9 mouse cellular contexts compared by ENCODE assay signal in the genomic region with DNA sequence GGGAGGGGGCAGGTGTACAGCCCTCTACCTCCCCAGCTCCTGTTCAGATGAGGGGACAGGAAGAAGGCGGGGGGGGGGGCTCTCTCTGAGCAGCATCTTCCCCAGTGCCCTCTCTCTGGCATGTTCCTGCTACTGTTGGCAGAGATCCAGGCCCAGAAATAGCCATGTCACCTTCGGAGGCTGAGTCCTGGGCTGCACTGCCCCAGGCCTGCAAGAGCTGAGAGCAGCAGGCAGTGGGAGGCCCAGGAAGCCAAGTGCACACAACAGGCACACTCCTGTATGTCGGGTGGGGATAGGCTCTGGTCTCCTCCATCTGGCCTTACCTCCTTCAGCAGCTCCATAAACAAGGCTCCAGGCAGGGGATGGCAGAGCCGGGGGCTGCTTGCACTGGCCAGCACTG. TPM values are rescaled to one million over a fixed set of nuclear protein-coding genes. Genes with fewer than 3 reads are reported as not detected.
DNase-seq lines count a peak whose midpoint lies in the region; ATAC-seq and TF ChIP-seq lines count a peak whose summit lies in the region.
"Had no signal": no experiment of that assay in that cellular context is flagged by ENCODE, and none has a peak within 500 bp of the region (broad histone marks: within the 10 kb centered on the region; RNA-seq: fewer than 3 reads in every experiment).

No protein-coding gene starts in this region.

- peaks cover 19% of the 10 kb centered on the region for H3K4me1 ChIP-seq in liver, postnatal 0 days (ENCODE audit: insufficient read depth)
- peaks cover 33% of the 10 kb centered on the region for H3K4me1 ChIP-seq in liver, embryonic 11.5 days (replicated peaks; ENCODE audit: control insufficient read depth, insufficient read depth, low read length)
- peaks cover 26% of the 10 kb centered on the region for H3K4me1 ChIP-seq in forebrain, embryonic 13.5 days
- H3K4me1 ChIP-seq in hindbrain, embryonic 15.5 days (replicated peaks): peaks cover 19% of the 10 kb centered on the region
- H3K4me1 ChIP-seq in neural tube, embryonic 14.5 days (ENCODE audit: control insufficient read depth, insufficient read depth, low read length): peaks cover 9% of the 10 kb centered on the region

- no peak overlapping the region for H3K27ac ChIP-seq in liver, postnatal 0 days (ENCODE audit: low read depth)
- no peak overlapping the region for H3K27ac ChIP-seq in liver, embryonic 11.5 days (ENCODE audit: low read depth, low read length)
- peak overlapping the region; percentile 70 for H3K27ac ChIP-seq in forebrain, embryonic 13.5 days
- H3K27ac ChIP-seq in hindbrain, embryonic 15.5 days (replicated peaks): 0 out of 2 replicates have a peak overlapping the region, but pooled peaks have one; percentile 37
- H3K27ac ChIP-seq in neural tube, embryonic 14.5 days (ENCODE audit: low read depth, low read length): no peak overlapping the region

- H3K27me3 ChIP-seq in liver, postnatal 0 days (ENCODE audit: insufficient read depth, low read length): no peaks in the 10 kb centered on the region
- peaks cover 8% of the 10 kb centered on the region; the same call in 1 of the 2 replicates for H3K27me3 ChIP-seq in liver, embryonic 11.5 days (replicated peaks; ENCODE audit: control insufficient read depth, insufficient read depth, low read length)
- 0 out of 2 replicates have a peak, but pooled peaks cover 7% of the 10 kb centered on the region for H3K27me3 ChIP-seq in forebrain, embryonic 13.5 days
- 0 out of 2 replicates have a peak, but pooled peaks cover 8% of the 10 kb centered on the region for H3K27me3 ChIP-seq in hindbrain, embryonic 15.5 days
- H3K27me3 ChIP-seq in neural tube, embryonic 14.5 days (ENCODE audit: control insufficient read depth, insufficient read depth, low read length): no peaks in the 10 kb centered on the region

- H3K4me2 ChIP-seq in liver, postnatal 0 days (ENCODE audit: low read depth, low read length): no peak overlapping the region
- H3K4me2 ChIP-seq in liver, embryonic 11.5 days: no peak overlapping the region
- H3K4me2 ChIP-seq in forebrain, embryonic 13.5 days: no peak overlapping the region
- H3K4me2 ChIP-seq in hindbrain, embryonic 15.5 days: no peak overlapping the region
- H3K4me2 ChIP-seq in neural tube, embryonic 14.5 days (ENCODE audit: low read depth, low read length): no peak overlapping the region

- H3K4me3 ChIP-seq in liver, postnatal 0 days (ENCODE audit: low read depth, low read length): no peak overlapping the region
- H3K4me3 ChIP-seq in liver, embryonic 11.5 days (ENCODE audit: low read depth, low read length): no peak overlapping the region
- H3K4me3 ChIP-seq in forebrain, embryonic 13.5 days: no peak overlapping the region
- no peak overlapping the region for H3K4me3 ChIP-seq in hindbrain, embryonic 15.5 days
- no peak overlapping the region for H3K4me3 ChIP-seq in neural tube, embryonic 14.5 days (ENCODE audit: low read depth, low read length)
- H3K4me3 ChIP-seq: myocyte had no signal

- peak; percentile 33 for DNase-seq in liver, postnatal 0 days
- DNase-seq in liver, embryonic 11.5 days (ENCODE audit: low spot score): no peak
- DNase-seq in spleen, postnatal 36 days (ENCODE audit: low spot score in 2 of 2): no peak
- DNase-seq in natural killer cell, adult 2 months (ENCODE audit: low spot score in 2 of 2): no peak
- no peak for DNase-seq in gastrocnemius, postnatal 4 days (ENCODE audit: low spot score in 2 of 2)

- no peak for TF ChIP-seq CTCF in liver, postnatal 0 days (IDR thresholded peaks at IDR 0.05; ENCODE audit: low read depth)

- H3K9ac ChIP-seq in liver, postnatal 0 days (replicated peaks): no peak overlapping the region
- no peak overlapping the region for H3K9ac ChIP-seq in liver, embryonic 11.5 days (ENCODE audit: low read depth, low read length)
- H3K9ac ChIP-seq in forebrain, embryonic 13.5 days: peak overlapping the region; percentile 56
- no peak overlapping the region for H3K9ac ChIP-seq in hindbrain, embryonic 15.5 days
- peak overlapping the region; percentile 22; the same call in 1 of the 2 replicates for H3K9ac ChIP-seq in neural tube, embryonic 14.5 days (replicated peaks; ENCODE audit: low read depth, low read length)

- no peak for TF ChIP-seq EP300 in liver, postnatal 0 days (IDR thresholded peaks at IDR 0.05; ENCODE audit: low read depth)

- no peak for ATAC-seq in liver, postnatal 0 days
- ATAC-seq in liver, embryonic 11.5 days (replicated peaks; ENCODE audit: low FRiP score): no peak
- peak; percentile 63 for ATAC-seq in forebrain, embryonic 13.5 days
- peak; percentile 29; the same call in 1 of the 2 replicates for ATAC-seq in hindbrain, embryonic 15.5 days (ENCODE audit: low FRiP score, low read depth)
- ATAC-seq in neural tube, embryonic 14.5 days (ENCODE audit: low read depth): no peak

- no peaks in the 10 kb centered on the region for H3K9me3 ChIP-seq in liver, postnatal 0 days (ENCODE audit: low read length)
- H3K9me3 ChIP-seq in liver, embryonic 11.5 days (ENCODE audit: control insufficient read depth, low read length): no peaks in the 10 kb centered on the region
- no peaks in the 10 kb centered on the region for H3K9me3 ChIP-seq in forebrain, embryonic 13.5 days (replicated peaks)
- no peaks in the 10 kb centered on the region for H3K9me3 ChIP-seq in hindbrain, embryonic 15.5 days
- no peaks in the 10 kb centered on the region for H3K9me3 ChIP-seq in neural tube, embryonic 14.5 days (ENCODE audit: control insufficient read depth, low read length)

- 38% methylated on average over 4 of the region's 4 CpGs for WGBS in liver, postnatal 0 days (ENCODE audit: insufficient replicate concordance)
- 65% methylated on average over 4 of the region's 4 CpGs for WGBS in liver, embryonic 11.5 days
- 49% methylated on average over 4 of the region's 4 CpGs for WGBS in forebrain, embryonic 13.5 days
- WGBS in hindbrain, embryonic 15.5 days: 41% methylated on average over 4 of the region's 4 CpGs
- WGBS in neural tube, embryonic 14.5 days: 55% methylated on average over 4 of the region's 4 CpGs

- no peaks in the 10 kb centered on the region for H3K36me3 ChIP-seq in liver, postnatal 0 days (replicated peaks; ENCODE audit: insufficient read depth, low read length)
- no peaks in the 10 kb centered on the region for H3K36me3 ChIP-seq in liver, embryonic 11.5 days (ENCODE audit: control insufficient read depth, insufficient read depth, low read length)
- no peaks in the 10 kb centered on the region for H3K36me3 ChIP-seq in forebrain, embryonic 13.5 days (ENCODE audit: poor library complexity, severe bottlenecking)
- no peaks in the 10 kb centered on the region for H3K36me3 ChIP-seq in hindbrain, embryonic 15.5 days
- H3K36me3 ChIP-seq in neural tube, embryonic 14.5 days (ENCODE audit: control insufficient read depth, insufficient read depth, low read length): no peaks in the 10 kb centered on the region

RNA-seq across cellular contexts. Expression of a gene that starts 16.7 kb away (rescaled TPM):
- 0.12 and 0.21 TPM in 2 replicates for polyA plus RNA-seq in liver, postnatal 0 days (2015; fragmentation: Nextera tagmentation; extraction: Ambion mirVana)
- polyA plus RNA-seq in liver, embryonic 11.5 days (2014; fragmentation: Nextera tagmentation; extraction: Ambion mirVana): 0.60 and 0.64 TPM in 2 replicates
- 10.4 and 11.3 TPM in 2 replicates for polyA plus RNA-seq in forebrain, embryonic 13.5 days (2015; fragmentation: Nextera tagmentation; extraction: Ambion mirVana)
- polyA plus RNA-seq in hindbrain, embryonic 15.5 days (2015; fragmentation: Nextera tagmentation; extraction: Ambion mirVana): 9.8 and 11.1 TPM in 2 replicates
- 11.0 and 13.3 TPM in 2 replicates for polyA plus RNA-seq in neural tube, embryonic 14.5 days (2014; fragmentation: Nextera tagmentation; extraction: Ambion mirVana)
- total RNA-seq in gastrocnemius, postnatal 4 days (2021): 1 to 10 TPM in 1 of 2 experiments, under 1 TPM in 1; 0.91 to 1.4 TPM

Comparison
In these comparisons a context has a peak if more than half of its experiments do, and no peak if none do; other contexts are left out.
1. ATAC-seq: peak in forebrain, embryonic 13.5 days (single experiment) and hindbrain, embryonic 15.5 days (single experiment); none in liver, postnatal 0 days (single experiment), liver, embryonic 11.5 days (single experiment) and neural tube, embryonic 14.5 days (single experiment).
2. H3K27ac ChIP-seq: peak in forebrain, embryonic 13.5 days (single experiment) and hindbrain, embryonic 15.5 days (single experiment); none in liver, postnatal 0 days (single experiment), liver, embryonic 11.5 days (single experiment) and neural tube, embryonic 14.5 days (single experiment).
3. H3K9ac ChIP-seq: peak in forebrain, embryonic 13.5 days (single experiment) and neural tube, embryonic 14.5 days (single experiment); none in liver, postnatal 0 days (single experiment), liver, embryonic 11.5 days (single experiment) and hindbrain, embryonic 15.5 days (single experiment).